In genomic region chr11:49613349-49613748, GRCm38 (mm10) we compare ENCODE assay signal across 11 mouse cellular contexts. TPM values are rescaled to one million over a fixed set of nuclear protein-coding genes. Genes with fewer than 3 reads are reported as not detected.
A peak's percentile ranks its signal among the peaks of the same experiment; 100 is the strongest.
DNase-seq lines count a peak whose midpoint lies in the region; ATAC-seq and TF ChIP-seq lines count a peak whose summit lies in the region.
"Had no signal": no experiment of that assay in that cellular context is flagged by ENCODE, and none has a peak within 500 bp of the region (broad histone marks: within the 10 kb centered on the region; RNA-seq: fewer than 3 reads in every experiment).

No protein-coding gene starts in this region.

- H3K9me3 ChIP-seq in liver, embryonic 12.5 days (replicated peaks): no peaks in the 10 kb centered on the region
- no peaks in the 10 kb centered on the region for H3K9me3 ChIP-seq in midbrain, embryonic 11.5 days (ENCODE audit: control insufficient read depth, low read length)
- H3K9me3 ChIP-seq: midbrain, embryonic 13.5 days had no signal

- peaks cover 5% of the 10 kb centered on the region for H3K4me1 ChIP-seq in liver, embryonic 12.5 days
- H3K4me1 ChIP-seq in cerebellum, adult 2 months (ENCODE audit: control insufficient read depth, insufficient read depth, low read length): no peaks in the 10 kb centered on the region
- H3K4me1 ChIP-seq in midbrain, embryonic 11.5 days (ENCODE audit: control insufficient read depth, insufficient read depth, low read length): no peaks in the 10 kb centered on the region

- H3K4me3 ChIP-seq in liver, embryonic 12.5 days: no peak overlapping the region
- no peak overlapping the region for H3K4me3 ChIP-seq in cerebellum, adult 2 months (replicated peaks; ENCODE audit: insufficient read depth, low read depth, low read length)
- H3K4me3 ChIP-seq in midbrain, embryonic 11.5 days (ENCODE audit: low read depth, low read length): no peak overlapping the region
- H3K4me3 ChIP-seq: midbrain, embryonic 13.5 days had no signal

- H3K27me3 ChIP-seq in liver, embryonic 12.5 days (replicated peaks): peaks cover 88% of the 10 kb centered on the region
- no peaks in the 10 kb centered on the region; the same call in 1 of the 2 replicates for H3K27me3 ChIP-seq in cerebellum, adult 2 months (ENCODE audit: control insufficient read depth, insufficient read depth, low read length)
- H3K27me3 ChIP-seq in midbrain, embryonic 11.5 days (ENCODE audit: control insufficient read depth, insufficient read depth, low read length): peaks cover 26% of the 10 kb centered on the region

- no peaks in the 10 kb centered on the region for H3K36me3 ChIP-seq in liver, embryonic 12.5 days
- no peaks in the 10 kb centered on the region for H3K36me3 ChIP-seq in midbrain, embryonic 11.5 days (ENCODE audit: control insufficient read depth, insufficient read depth, low read length)
- H3K36me3 ChIP-seq: midbrain, embryonic 13.5 days had no signal

- ATAC-seq in liver, embryonic 12.5 days: peak; percentile 57
- ATAC-seq in midbrain, embryonic 11.5 days (ENCODE audit: low FRiP score): no peak
- ATAC-seq: midbrain, embryonic 13.5 days had no signal

- 4% methylated on average over 10 of the region's 10 CpGs for WGBS in liver, embryonic 12.5 days (ENCODE audit: insufficient replicate concordance)
- WGBS in cerebellum, adult 2 months: 10% methylated on average over 10 of the region's 10 CpGs
- 23% methylated on average over 10 of the region's 10 CpGs for WGBS in midbrain, embryonic 11.5 days

- H3K27ac ChIP-seq in liver, embryonic 12.5 days: no peak overlapping the region
- no peak overlapping the region for H3K27ac ChIP-seq in cerebellum, adult 2 months (ENCODE audit: insufficient read depth, low read length)
- H3K27ac ChIP-seq in midbrain, embryonic 11.5 days (ENCODE audit: low read depth, low read length): no peak overlapping the region
- H3K27ac ChIP-seq: midbrain, embryonic 13.5 days had no signal

- TF ChIP-seq POLR2A in cerebellum, adult 2 months (IDR thresholded peaks at IDR 0.05; ENCODE audit: borderline replicate concordance, insufficient read depth, low read length): no peak

- DNase-seq in spleen, postnatal 36 days (ENCODE audit: low spot score in 2 of 2): peak; percentile 9 to 16
- no peak for DNase-seq in spleen, adult 18-20 months
- DNase-seq in heart, postnatal 25 days (ENCODE audit: low spot score): peak; percentile 39
- DNase-seq in cerebellum, adult 2 months: no peak
- no peak for DNase-seq in urinary bladder, postnatal 25 days (ENCODE audit: low spot score)
- DNase-seq in midbrain, embryonic 11.5 days (ENCODE audit: low spot score, missing footprints): no peak
- no peak for DNase-seq in cerebellum, postnatal 10 days
- DNase-seq: cerebellum, adult 18-20 months; gastrocnemius, postnatal 14 days had no signal

- H3K4me2 ChIP-seq in liver, embryonic 12.5 days: peak overlapping the region; percentile 14; the same call in 1 of the 2 replicates
- H3K4me2 ChIP-seq in midbrain, embryonic 11.5 days: no peak overlapping the region
- H3K4me2 ChIP-seq: midbrain, embryonic 13.5 days had no signal

- intact Hi-C loops in heart, postnatal 25 days (cut with DNase I): no loop called here

- no peak for TF ChIP-seq CTCF in cerebellum, adult 2 months (IDR thresholded peaks at IDR 0.05; ENCODE audit: borderline replicate concordance, insufficient read depth, low read depth, low read length)

- H3K9ac ChIP-seq in liver, embryonic 12.5 days: no peak overlapping the region
- no peak overlapping the region for H3K9ac ChIP-seq in midbrain, embryonic 11.5 days (ENCODE audit: low read length)
- H3K9ac ChIP-seq: midbrain, embryonic 13.5 days had no signal

RNA-seq across cellular contexts. Expression of gene Flt4, which starts 4.3 kb away (rescaled TPM):
- total RNA-seq in heart, postnatal 25 days (2021): 10 to 100 TPM; 11.2 to 11.7 TPM
- polyA plus RNA-seq in liver, embryonic 12.5 days (2016; fragmentation: Nextera tagmentation; extraction: Ambion mirVana): 4.7 and 4.8 TPM in 2 replicates
- 2.2 and 2.3 TPM in 2 replicates for polyA plus RNA-seq in cerebellum, adult 2 months (2012; rRNA removed)
- polyA plus RNA-seq in midbrain, embryonic 11.5 days (2014; fragmentation: Nextera tagmentation; extraction: Ambion mirVana): 2.4 and 2.6 TPM in 2 replicates

RNA-seq across cellular contexts. Expression of gene Scgb3a1, which starts 50.1 kb away (rescaled TPM):
- 1 to 10 TPM; 1.2 to 1.4 TPM for total RNA-seq in heart, postnatal 25 days (2021)
- not detected in 2 replicates for polyA plus RNA-seq in liver, embryonic 12.5 days (2016; fragmentation: Nextera tagmentation; extraction: Ambion mirVana)
- 0.40 TPM in 1 of 2 replicates, not detected in the other for polyA plus RNA-seq in cerebellum, adult 2 months (2012; rRNA removed)
- not detected in 2 replicates for polyA plus RNA-seq in midbrain, embryonic 11.5 days (2014; fragmentation: Nextera tagmentation; extraction: Ambion mirVana)
- total RNA-seq: gastrocnemius, postnatal 14 days had no signal
- polyA plus RNA-seq: midbrain, embryonic 13.5 days had no signal

RNA-seq across cellular contexts. Expression of gene Olfr1380, which starts 56.7 kb away (rescaled TPM):
- total RNA-seq in heart, postnatal 25 days (2021): not detected
- not detected in 2 replicates for polyA plus RNA-seq in liver, embryonic 12.5 days (2016; fragmentation: Nextera tagmentation; extraction: Ambion mirVana)
- polyA plus RNA-seq in cerebellum, adult 2 months (2012; rRNA removed): not detected in 2 replicates
- polyA plus RNA-seq in midbrain, embryonic 11.5 days (2014; fragmentation: Nextera tagmentation; extraction: Ambion mirVana): not detected in 2 replicates
- total RNA-seq: gastrocnemius, postnatal 14 days had no signal
- polyA plus RNA-seq: midbrain, embryonic 13.5 days had no signal

Comparison
In these comparisons a context has a peak if more than half of its experiments do, and no peak if none do; other contexts are left out.
1. DNase-seq: peak in spleen, postnatal 36 days (2 of 2) and heart, postnatal 25 days (single experiment); none in spleen, adult 18-20 months (0 of 2), cerebellum, adult 2 months (0 of 2), urinary bladder, postnatal 25 days (single experiment), midbrain, embryonic 11.5 days (single experiment) and cerebellum, postnatal 10 days (0 of 2).